Mouse (Mus musculus) gastrocnemius, adult 18-20 months (tissue): ENCODE measurements around the gene Stxbp5. TPM values are rescaled to one million over a fixed set of nuclear protein-coding genes. Genes with fewer than 3 reads are reported as not detected.
A peak's percentile ranks its signal among the peaks of the same experiment; 100 is the strongest.
"Not testable (repeated sequence)": the region's sequence is repeated elsewhere in the genome, so short reads cannot be mapped to it uniquely, and the experiment has no call there.

Experiments
- DNase-seq: peaks from one replicate; pipeline ENCODE4 v3.0.0; 2021; ENCODE audit warnings: low spot score
- long read RNA-seq, 2 experiments: library from polyadenylated mRNA; stranded (forward); transcript quantifications; one replicate each; pipeline ENCODE4 v2.0.0; 2021
- total RNA-seq, 2 experiments: library from RNA; stranded (reverse); gene quantifications; 2 replicates each; pipeline ENCODE4 v1.2.3; 2021

Stxbp5 gene
- total RNA-seq: 10 to 100 TPM; 10.8 to 12.7 TPM
- long read RNA-seq, experiment 1, full-length matches to known transcripts: 1 of 2 reads
- long read RNA-seq, experiment 1, partial matches to known transcripts: 1 of 2 reads
- long read RNA-seq, experiment 1, other reads (novel, unspliced or antisense): 0 of 2 reads
- long read RNA-seq, experiment 2, full-length matches to known transcripts: 5 of 10 reads
- long read RNA-seq, experiment 2, partial matches to known transcripts: 2 of 10 reads
- long read RNA-seq, experiment 2, other reads (novel, unspliced or antisense): 3 of 10 reads

GRCm38 (mm10) chr10:9901071-9901696 lies at the start of gene Stxbp5:
Gene Stxbp5 (minus strand): TSS chr10:9901079.
- peak; percentile 66 for DNase-seq

- DNase-seq: no peak
These were observed 11.5 kb upstream of the Stxbp5 start for GRCm38 (mm10) chr10:9912395-9912794.

GRCm38 (mm10) chr10:9907919-9908502 lies 7.1 kb upstream of the Stxbp5 start:
- DNase-seq: peak; percentile 40

GRCm38 (mm10) chr10:9907519-9907918 lies 6.6 kb upstream of the Stxbp5 start:
- no peak for DNase-seq

GRCm38 (mm10) chr10:9906185-9906584 lies 5.3 kb upstream of the Stxbp5 start:
- DNase-seq: no peak

- peak; percentile 89 for DNase-seq
These were observed 889 bp upstream of the Stxbp5 start for GRCm38 (mm10) chr10:9901697-9902239.

- peak; percentile 19 for DNase-seq
These were observed 386 bp downstream of the Stxbp5 start for GRCm38 (mm10) chr10:9900315-9901070.

- DNase-seq: no peak
These were observed 1.1 kb downstream of the Stxbp5 start for GRCm38 (mm10) chr10:9899816-9900215.

GRCm38 (mm10) chr10:9899086-9899485 lies 1.8 kb downstream of the Stxbp5 start:
- DNase-seq: no peak

GRCm38 (mm10) chr10:9897852-9898251 lies 3.0 kb downstream of the Stxbp5 start:
- no peak for DNase-seq

- no peak for DNase-seq
These were observed 7.3 kb downstream of the Stxbp5 start for GRCm38 (mm10) chr10:9893562-9893961.

- DNase-seq: no peak
These were observed 11.2 kb downstream of the Stxbp5 start for GRCm38 (mm10) chr10:9889651-9890050.

GRCm38 (mm10) chr10:9888655-9889054 lies 12.2 kb downstream of the Stxbp5 start:
- no peak for DNase-seq

- not testable (repeated sequence) for DNase-seq
These were observed 19.0 kb downstream of the Stxbp5 start for GRCm38 (mm10) chr10:9881781-9882320.

- DNase-seq: no peak
These were observed 20.7 kb downstream of the Stxbp5 start for GRCm38 (mm10) chr10:9880070-9880728.

GRCm38 (mm10) chr10:9878821-9879489 lies 21.9 kb downstream of the Stxbp5 start:
- DNase-seq: no peak

- no peak for DNase-seq
These were observed 25.0 kb downstream of the Stxbp5 start for GRCm38 (mm10) chr10:9875905-9876304.

GRCm38 (mm10) chr10:9872143-9872542 lies 28.7 kb downstream of the Stxbp5 start:
- no peak for DNase-seq

GRCm38 (mm10) chr10:9866793-9867579 lies 33.9 kb downstream of the Stxbp5 start:
- DNase-seq: peak; percentile 6
